Mouse (Mus musculus): ENCODE measurements around the gene Natd1. TPM values are rescaled to one million over a fixed set of nuclear protein-coding genes. Genes with fewer than 3 reads are reported as not detected.

Gene Natd1
- total RNA-seq (2022) = 10 to 100 TPM; 22.4 to 27.7 (median 25.4) TPM

- DNase-seq = no peak
These were observed at the start of gene Natd1 for GRCm38 (mm10) chr11:60914491-60914890. Gene Natd1 (minus strand): TSS chr11:60914750.

- no peak for DNase-seq
These were observed 48.2 kb upstream of the Natd1 start for GRCm38 (mm10) chr11:60962709-60963108.

- no peak for DNase-seq
These were observed 46.6 kb upstream of the Natd1 start for GRCm38 (mm10) chr11:60961176-60961575.

- no peak for DNase-seq
These were observed 44.4 kb upstream of the Natd1 start for GRCm38 (mm10) chr11:60958948-60959347.

- DNase-seq = no peak
These were observed 41.3 kb upstream of the Natd1 start for GRCm38 (mm10) chr11:60955621-60956383.

- DNase-seq = no peak
These were observed 39.9 kb upstream of the Natd1 start for GRCm38 (mm10) chr11:60954255-60955104.

- peak; percentile 83 for DNase-seq
These were observed 39.3 kb upstream of the Natd1 start for GRCm38 (mm10) chr11:60953803-60954202.

GRCm38 (mm10) chr11:60952986-60953385 lies 38.4 kb upstream of the Natd1 start:
- DNase-seq = peak; percentile 4

GRCm38 (mm10) chr11:60952362-60952761 lies 37.8 kb upstream of the Natd1 start:
- DNase-seq = peak; percentile 1

GRCm38 (mm10) chr11:60951896-60952295 lies 37.3 kb upstream of the Natd1 start:
- DNase-seq = no peak

- no peak for DNase-seq
These were observed 30.5 kb upstream of the Natd1 start for GRCm38 (mm10) chr11:60945003-60945402.

GRCm38 (mm10) chr11:60942263-60943015 lies 27.9 kb upstream of the Natd1 start:
- no peak for DNase-seq

GRCm38 (mm10) chr11:60941370-60941769 lies 26.8 kb upstream of the Natd1 start:
- no peak for DNase-seq

GRCm38 (mm10) chr11:60940501-60940900 lies 26.0 kb upstream of the Natd1 start:
- no peak for DNase-seq

GRCm38 (mm10) chr11:60939487-60939886 lies 24.9 kb upstream of the Natd1 start:
- no peak for DNase-seq

GRCm38 (mm10) chr11:60937611-60938010 lies 23.1 kb upstream of the Natd1 start:
- no peak for DNase-seq

GRCm38 (mm10) chr11:60935975-60936373 lies 21.4 kb upstream of the Natd1 start:
- DNase-seq = no peak

GRCm38 (mm10) chr11:60935326-60935974 lies 20.9 kb upstream of the Natd1 start:
- DNase-seq = peak; percentile 92

GRCm38 (mm10) chr11:60934795-60935194 lies 20.2 kb upstream of the Natd1 start:
- DNase-seq = no peak

GRCm38 (mm10) chr11:60933178-60933930 lies 18.8 kb upstream of the Natd1 start:
- peak; percentile 82 for DNase-seq

- DNase-seq = no peak
These were observed 18.0 kb upstream of the Natd1 start for GRCm38 (mm10) chr11:60932503-60933020.
